Mouse (Mus musculus) heart, adult 2 months (tissue): ENCODE measurements around the gene Npr3.

ENCODE experiments used
- CTCF ChIP-seq: fragments of 200-600 bp; IDR thresholded peaks from 2 replicates; pipeline ENCODE4 v1.8.1; 2022; ENCODE audit warnings: antibody characterized with exemption, mild to moderate bottlenecking, moderate library complexity
- EP300 ChIP-seq: fragments of 200-500 bp; IDR thresholded peaks from 2 replicates; pipeline ENCODE4 v1.6.1; 2011; ENCODE audit warnings: low read depth, low read length, control low read depth; ENCODE audit not compliant: insufficient read depth
- POLR2A ChIP-seq: fragments of 200-500 bp; IDR thresholded peaks from 2 replicates; pipeline ENCODE4 v1.6.1; 2011; ENCODE audit warnings: mild to moderate bottlenecking, low read depth, low read length, control low read depth; ENCODE audit not compliant: insufficient read depth

- no peak for TF ChIP-seq POLR2A
- TF ChIP-seq CTCF, result no peak
- TF ChIP-seq EP300, result no peak
These were observed 40.2 kb downstream of the Npr3 start for GRCm38 (mm10) chr15:11866918-11867317.
